ENCODE assay signal across 8 mouse cellular contexts in the genomic region with DNA sequence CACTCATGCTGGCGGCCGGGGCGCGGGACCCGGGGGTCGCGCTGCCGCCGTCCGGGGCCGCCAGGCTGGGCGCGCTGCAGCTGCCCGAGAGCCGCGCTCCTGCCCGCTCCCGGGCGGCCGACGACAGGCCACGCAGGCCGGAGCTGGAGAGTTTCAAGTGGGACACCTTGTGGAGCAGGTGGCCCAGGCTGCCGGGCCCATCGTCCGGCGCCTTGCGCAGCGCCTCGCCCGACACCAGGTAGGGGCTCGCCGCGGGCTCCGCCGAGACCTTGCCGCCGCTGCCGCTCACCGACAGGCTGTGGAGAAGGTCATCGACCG. TPM values are rescaled to one million over a fixed set of nuclear protein-coding genes. Genes with fewer than 3 reads are reported as not detected.
DNase-seq lines count a peak whose midpoint lies in the region; ATAC-seq and TF ChIP-seq lines count a peak whose summit lies in the region.

No protein-coding gene starts in this region.

- no peak for TF ChIP-seq CTCF in cerebellum, adult 2 months (IDR thresholded peaks at IDR 0.05; ENCODE audit: borderline replicate concordance, insufficient read depth, low read depth, low read length)

- H3K27me3 ChIP-seq in cerebellum, adult 2 months (ENCODE audit: control insufficient read depth, insufficient read depth, low read length), result no peaks in the 10 kb centered on the region; the same call in 1 of the 2 replicates
- H3K27me3 ChIP-seq in lung, embryonic 16.5 days (ENCODE audit: control insufficient read depth, insufficient read depth, low read depth, low read length), result peaks cover 53% of the 10 kb centered on the region
- H3K27me3 ChIP-seq in intestine, embryonic 14.5 days (replicated peaks; ENCODE audit: control insufficient read depth, insufficient read depth, low read length), result peaks cover 73% of the 10 kb centered on the region
- H3K27me3 ChIP-seq in neural tube, embryonic 14.5 days (ENCODE audit: control insufficient read depth, insufficient read depth, low read length), result peaks cover 12% of the 10 kb centered on the region

- ATAC-seq in cerebellum, adult (ENCODE audit: insufficient number of reproducible peaks, low FRiP score, low TSS enrichment), result no peak
- ATAC-seq in lung, embryonic 16.5 days (ENCODE audit: low read depth), result no peak
- no peak for ATAC-seq in intestine, embryonic 14.5 days (replicated peaks; ENCODE audit: low FRiP score, low TSS enrichment, low read depth)
- ATAC-seq in neural tube, embryonic 14.5 days (ENCODE audit: low read depth), result no peak

- H3K4me2 ChIP-seq in lung, embryonic 16.5 days (ENCODE audit: low read depth, low read length), result peak overlapping the region; percentile 82
- peak overlapping the region; percentile 85 for H3K4me2 ChIP-seq in intestine, embryonic 14.5 days (ENCODE audit: low read length)
- H3K4me2 ChIP-seq in neural tube, embryonic 14.5 days (ENCODE audit: low read depth, low read length), result peak overlapping the region; percentile 92

- H3K36me3 ChIP-seq in lung, embryonic 16.5 days (ENCODE audit: control insufficient read depth, insufficient read depth, low read length), result no peaks in the 10 kb centered on the region
- H3K36me3 ChIP-seq in intestine, embryonic 14.5 days (ENCODE audit: control insufficient read depth, insufficient read depth, low read length), result no peaks in the 10 kb centered on the region
- H3K36me3 ChIP-seq in neural tube, embryonic 14.5 days (ENCODE audit: control insufficient read depth, insufficient read depth, low read length), result no peaks in the 10 kb centered on the region

- no peaks in the 10 kb centered on the region for H3K9me3 ChIP-seq in lung, embryonic 16.5 days (ENCODE audit: control insufficient read depth, low read length)
- H3K9me3 ChIP-seq in intestine, embryonic 14.5 days (ENCODE audit: control insufficient read depth, low read length), result no peaks in the 10 kb centered on the region
- H3K9me3 ChIP-seq in neural tube, embryonic 14.5 days (ENCODE audit: control insufficient read depth, low read length), result no peaks in the 10 kb centered on the region

- H3K4me1 ChIP-seq in cerebellum, adult 2 months (ENCODE audit: control insufficient read depth, insufficient read depth, low read length), result no peaks in the 10 kb centered on the region; the same call in 1 of the 2 replicates
- H3K4me1 ChIP-seq in lung, embryonic 16.5 days (replicated peaks; ENCODE audit: control insufficient read depth, insufficient read depth, low read length), result peaks cover 27% of the 10 kb centered on the region
- H3K4me1 ChIP-seq in intestine, embryonic 14.5 days (replicated peaks; ENCODE audit: control insufficient read depth, insufficient read depth, low read length), result peaks cover 15% of the 10 kb centered on the region
- H3K4me1 ChIP-seq in neural tube, embryonic 14.5 days (ENCODE audit: control insufficient read depth, insufficient read depth, low read length), result peaks cover 17% of the 10 kb centered on the region

- WGBS in cerebellum, adult 2 months, result 2% methylated on average over 42 of the region's 42 CpGs
- 2% methylated on average over 22 of the region's 42 CpGs for WGBS in lung, embryonic 16.5 days
- under 1% methylated on average over 40 of the region's 42 CpGs for WGBS in intestine, embryonic 14.5 days
- under 1% methylated on average over 41 of the region's 42 CpGs for WGBS in neural tube, embryonic 14.5 days

- TF ChIP-seq POLR2A in cerebellum, adult 2 months (IDR thresholded peaks at IDR 0.05; ENCODE audit: borderline replicate concordance, insufficient read depth, low read length), result no peak

- no peak overlapping the region for H3K27ac ChIP-seq in cerebellum, adult 2 months (ENCODE audit: insufficient read depth, low read length)
- H3K27ac ChIP-seq in lung, embryonic 16.5 days (ENCODE audit: low read length), result no peak overlapping the region
- no peak overlapping the region for H3K27ac ChIP-seq in intestine, embryonic 14.5 days (ENCODE audit: low read depth)
- no peak overlapping the region for H3K27ac ChIP-seq in neural tube, embryonic 14.5 days (ENCODE audit: low read depth, low read length)

- H3K9ac ChIP-seq in lung, embryonic 16.5 days (ENCODE audit: low read length), result peak overlapping the region; percentile 50
- peak overlapping the region; percentile 35 for H3K9ac ChIP-seq in intestine, embryonic 14.5 days (ENCODE audit: low read length)
- peak overlapping the region; percentile 65 for H3K9ac ChIP-seq in neural tube, embryonic 14.5 days (replicated peaks; ENCODE audit: low read depth, low read length)

- peak overlapping the region; percentile 48 for H3K4me3 ChIP-seq in cerebellum, adult 2 months (replicated peaks; ENCODE audit: insufficient read depth, low read depth, low read length)
- H3K4me3 ChIP-seq in lung, embryonic 16.5 days (ENCODE audit: low read length), result peak overlapping the region; percentile 50
- H3K4me3 ChIP-seq in intestine, embryonic 14.5 days (ENCODE audit: low read depth, low read length), result peak overlapping the region; percentile 41
- peak overlapping the region; percentile 55 for H3K4me3 ChIP-seq in neural tube, embryonic 14.5 days (ENCODE audit: low read depth, low read length)

- DNase-seq in cerebellum, adult 2 months, result no peak
- DNase-seq in lung, postnatal 10 days, result no peak
- DNase-seq in intestine, embryonic 14.5 days (ENCODE audit: low spot score), result no peak
- DNase-seq in adrenal gland, adult 18-20 months (ENCODE audit: low spot score in 2 of 2), result no peak
- DNase-seq in ovary, adult 18-20 months (ENCODE audit: low spot score), result no peak

RNA-seq across cellular contexts. Expression of a gene that starts 2.2 kb away (rescaled TPM):
- 20.8 and 22.7 TPM in 2 replicates for polyA plus RNA-seq in cerebellum, adult 2 months (2012; rRNA removed)
- polyA plus RNA-seq in lung, embryonic 16.5 days (2015; fragmentation: Nextera tagmentation; extraction: Ambion mirVana), result not detected in 2 replicates
- polyA plus RNA-seq in intestine, embryonic 14.5 days (2014; fragmentation: Nextera tagmentation; extraction: Ambion mirVana), result 0.20 and 0.43 TPM in 2 replicates
- polyA plus RNA-seq in neural tube, embryonic 14.5 days (2014; fragmentation: Nextera tagmentation; extraction: Ambion mirVana), result 5.4 and 6.6 TPM in 2 replicates
- 1 to 10 TPM in 1 of 2 experiments, under 1 TPM in 1; 0.83 to 1.3 TPM for total RNA-seq in adrenal gland, adult 18-20 months (2021)
